Mouse (Mus musculus) heart, embryonic 10.5 days (tissue): ENCODE results near the gene Creb3. TPM values are rescaled to one million over a fixed set of nuclear protein-coding genes. Genes with fewer than 3 reads are reported as not detected.
"Not testable (repeated sequence)": the region's sequence is repeated elsewhere in the genome, so short reads cannot be mapped to it uniquely, and the experiment has no call there.

Experiments used
- DNase-seq: peaks from one replicate; pipeline ENCODE4 v3.0.0-alpha.2; 2017; ENCODE audit warnings: low spot score
- H3K27ac ChIP-seq: fragments of 300-500 bp; sonication (generic); 2 replicates; pipeline ENCODE4 v1.5.1; 2016; ENCODE audit warnings: mild to moderate bottlenecking
- H3K27me3 ChIP-seq: fragments of 300-500 bp; sonication (generic); 2 replicates; pipeline ENCODE4 v1.6.1; 2016; ENCODE audit warnings: mild to moderate bottlenecking; ENCODE audit not compliant: poor library complexity, insufficient read depth, severe bottlenecking
- H3K36me3 ChIP-seq: fragments of 300-500 bp; sonication (generic); 2 replicates; pipeline ENCODE4 v1.6.1; 2016; ENCODE audit warnings: mild to moderate bottlenecking, moderate library complexity
- H3K4me1 ChIP-seq: fragments of 300-500 bp; sonication (generic); 2 replicates; pipeline ENCODE4 v1.6.1; 2016; ENCODE audit warnings: mild to moderate bottlenecking
- H3K4me3 ChIP-seq: fragments of 300-500 bp; sonication (generic); 2 replicates; pipeline ENCODE4 v1.5.1; 2016; ENCODE audit warnings: mild to moderate bottlenecking, moderate library complexity
- H3K9me3 ChIP-seq: fragments of 300-500 bp; sonication (generic); 2 replicates; pipeline ENCODE4 v1.6.1; 2016; ENCODE audit warnings: mild to moderate bottlenecking, moderate library complexity
- WGBS: fragments of 180-500 bp; shearing (Covaris S2); methylation state at CpG from one replicate; pipeline ENCODE4 v1.1.7; 2016; 5-methylcytosine and 5-hydroxymethylcytosine counted together
- polyA plus RNA-seq: library from polyadenylated mRNA; unstranded; fragments of >200 nt; fragmentation: Nextera tagmentation; extraction: Ambion mirVana; gene quantifications from 2 replicates; pipeline ENCODE4 v1.2.1, GENCODE M21; 2016

Creb3 gene
- polyA plus RNA-seq, 1 experiment from 2014 or later: 68.8 TPM

DNA sequence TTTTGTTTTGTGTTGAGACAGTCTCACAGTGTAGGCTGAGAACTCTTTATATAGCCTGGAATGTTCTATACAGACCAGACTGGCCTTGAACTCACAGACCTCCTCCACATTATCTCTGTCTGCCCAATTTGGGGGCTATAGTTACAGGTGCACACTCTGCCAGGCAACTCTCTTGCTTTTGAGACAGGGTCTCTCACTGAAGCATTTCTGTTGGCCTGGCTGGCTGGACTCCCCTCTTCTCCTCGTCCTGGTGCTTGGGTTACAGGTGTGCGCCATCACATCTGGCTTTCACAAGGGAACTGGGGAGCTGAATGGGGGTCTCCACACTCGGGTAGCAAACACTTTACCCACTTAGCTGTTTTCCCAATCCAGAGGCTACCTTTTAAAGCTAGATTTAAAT lies 29.8 kb downstream of the Creb3 start:
- no peak overlapping the region for H3K4me3 ChIP-seq
- H3K9me3 ChIP-seq: no peaks in the 10 kb centered on the region
- H3K36me3 ChIP-seq: no peaks in the 10 kb centered on the region
- DNase-seq: no peak
- WGBS: 71% methylated on average over 3 of the region's 3 CpGs
- no peak overlapping the region for H3K27ac ChIP-seq
- H3K27me3 ChIP-seq: no peaks in the 10 kb centered on the region
- H3K4me1 ChIP-seq: peaks cover 10% of the 10 kb centered on the region; the same call in 1 of the 2 replicates

DNA sequence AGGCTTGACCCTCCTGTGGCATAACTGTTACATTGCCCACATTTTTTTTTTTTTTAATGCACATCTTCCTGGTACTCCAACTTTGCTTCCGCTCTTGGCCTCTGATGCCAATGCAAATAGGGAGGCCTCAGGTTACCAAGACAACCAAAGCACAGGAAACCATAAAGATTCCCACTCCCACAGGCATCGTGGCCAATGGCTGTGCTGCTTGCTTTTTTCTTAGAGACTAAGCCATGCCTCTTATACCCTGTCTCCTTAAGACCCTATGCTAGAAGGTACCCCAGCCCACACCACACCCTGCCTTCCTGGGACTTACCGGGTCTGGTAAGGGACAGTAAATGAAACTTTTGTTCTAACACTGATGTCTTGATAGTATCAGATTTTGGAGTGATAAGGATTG lies 31.3 kb downstream of the Creb3 start:
- no peaks in the 10 kb centered on the region for H3K36me3 ChIP-seq
- no peaks in the 10 kb centered on the region for H3K9me3 ChIP-seq
- H3K27ac ChIP-seq: no peak overlapping the region
- no peak for DNase-seq
- H3K4me1 ChIP-seq: no peaks in the 10 kb centered on the region
- no peak overlapping the region for H3K4me3 ChIP-seq
- no peaks in the 10 kb centered on the region for H3K27me3 ChIP-seq
- WGBS: 68% methylated on average over 3 of the region's 3 CpGs

DNA sequence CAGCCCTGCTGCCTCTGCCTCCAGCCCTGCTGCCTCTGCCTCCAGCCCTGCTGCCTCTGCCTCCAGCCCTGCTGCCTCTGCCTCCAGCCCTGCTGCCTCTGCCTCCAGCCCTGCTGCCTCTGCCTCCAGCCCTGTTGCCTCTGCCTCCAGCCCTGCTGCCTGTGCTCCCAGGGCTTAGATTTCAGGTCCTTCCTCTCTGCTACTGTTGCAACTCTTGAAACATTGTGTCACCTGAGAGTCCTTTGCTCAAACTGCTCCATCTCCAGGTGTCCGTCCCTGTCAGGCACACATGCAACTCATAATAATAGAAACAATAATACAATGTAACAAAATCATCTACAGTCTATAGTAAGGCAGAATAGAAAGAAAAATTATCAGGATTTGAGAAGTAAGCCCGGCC lies 34.5 kb downstream of the Creb3 start:
- DNase-seq, H3K27ac ChIP-seq, H3K27me3 ChIP-seq, H3K9me3 ChIP-seq, H3K4me1 ChIP-seq, H3K4me3 ChIP-seq, H3K36me3 ChIP-seq: not testable (repeated sequence)
- 82% methylated on average over 2 of the region's 2 CpGs for WGBS

DNA sequence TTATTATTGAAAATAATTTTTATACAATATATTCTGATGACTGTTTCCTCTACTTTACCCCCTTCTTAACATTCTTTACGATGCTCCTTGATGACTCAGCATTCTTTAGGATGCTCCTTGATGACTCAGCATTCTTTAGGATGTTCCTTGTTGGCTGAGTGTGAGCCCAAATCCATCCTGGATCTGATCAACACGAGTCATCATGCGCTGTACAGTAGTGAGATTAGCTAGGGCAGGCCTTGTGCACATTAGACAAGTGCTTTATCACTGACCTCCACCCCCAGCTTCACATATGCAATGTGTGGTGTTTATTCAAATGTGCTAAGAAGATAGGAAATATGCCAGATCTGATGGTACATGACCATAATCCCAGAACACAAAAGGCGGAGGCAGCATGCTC lies 36.1 kb downstream of the Creb3 start:
- 83% methylated on average over 4 of the region's 4 CpGs for WGBS
- no peaks in the 10 kb centered on the region for H3K4me1 ChIP-seq
- H3K4me3 ChIP-seq: no peak overlapping the region
- no peaks in the 10 kb centered on the region for H3K27me3 ChIP-seq
- no peak for DNase-seq
- no peaks in the 10 kb centered on the region for H3K36me3 ChIP-seq
- H3K9me3 ChIP-seq: no peaks in the 10 kb centered on the region
- no peak overlapping the region for H3K27ac ChIP-seq

DNA sequence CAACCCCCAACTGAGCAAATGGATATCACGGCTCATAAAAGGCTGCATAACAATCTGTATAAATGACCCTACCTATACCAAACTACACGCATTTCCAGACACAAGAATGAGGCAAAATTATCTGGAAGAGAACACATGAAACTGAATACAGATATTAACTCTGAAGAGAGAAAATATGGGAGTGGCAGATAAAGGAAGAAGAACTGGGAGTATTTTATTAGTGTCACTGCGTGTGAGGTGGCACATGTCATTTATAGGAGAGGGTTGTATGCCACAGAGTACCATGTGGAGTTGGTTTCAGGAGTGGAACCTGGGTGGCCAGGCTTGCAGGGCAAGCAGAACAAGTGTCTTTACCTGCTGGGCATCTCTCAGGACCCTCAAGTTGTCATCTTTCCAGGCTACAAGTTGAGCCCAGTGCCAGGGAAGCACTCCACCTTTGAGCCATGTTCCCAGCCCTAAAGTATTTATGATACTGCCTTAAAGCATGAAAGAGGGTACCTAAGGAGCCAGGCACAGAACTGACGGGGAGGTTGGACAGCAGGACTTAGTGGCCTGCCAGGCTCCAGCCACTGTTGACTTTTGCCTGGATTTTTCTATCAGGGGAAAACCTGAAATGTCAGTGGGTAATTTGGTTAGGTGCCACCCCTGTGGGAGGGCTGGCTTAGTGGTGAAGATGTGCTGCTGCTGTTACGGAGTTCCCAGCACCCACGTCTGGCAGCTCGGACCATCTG lies 36.7 kb downstream of the Creb3 start:
- 83% methylated on average over 7 of the region's 7 CpGs for WGBS
- H3K4me1 ChIP-seq: no peaks in the 10 kb centered on the region
- H3K4me3 ChIP-seq: no peak overlapping the region
- no peak overlapping the region for H3K27ac ChIP-seq
- no peaks in the 10 kb centered on the region for H3K36me3 ChIP-seq
- no peak for DNase-seq
- no peaks in the 10 kb centered on the region for H3K9me3 ChIP-seq
- no peaks in the 10 kb centered on the region for H3K27me3 ChIP-seq

DNA sequence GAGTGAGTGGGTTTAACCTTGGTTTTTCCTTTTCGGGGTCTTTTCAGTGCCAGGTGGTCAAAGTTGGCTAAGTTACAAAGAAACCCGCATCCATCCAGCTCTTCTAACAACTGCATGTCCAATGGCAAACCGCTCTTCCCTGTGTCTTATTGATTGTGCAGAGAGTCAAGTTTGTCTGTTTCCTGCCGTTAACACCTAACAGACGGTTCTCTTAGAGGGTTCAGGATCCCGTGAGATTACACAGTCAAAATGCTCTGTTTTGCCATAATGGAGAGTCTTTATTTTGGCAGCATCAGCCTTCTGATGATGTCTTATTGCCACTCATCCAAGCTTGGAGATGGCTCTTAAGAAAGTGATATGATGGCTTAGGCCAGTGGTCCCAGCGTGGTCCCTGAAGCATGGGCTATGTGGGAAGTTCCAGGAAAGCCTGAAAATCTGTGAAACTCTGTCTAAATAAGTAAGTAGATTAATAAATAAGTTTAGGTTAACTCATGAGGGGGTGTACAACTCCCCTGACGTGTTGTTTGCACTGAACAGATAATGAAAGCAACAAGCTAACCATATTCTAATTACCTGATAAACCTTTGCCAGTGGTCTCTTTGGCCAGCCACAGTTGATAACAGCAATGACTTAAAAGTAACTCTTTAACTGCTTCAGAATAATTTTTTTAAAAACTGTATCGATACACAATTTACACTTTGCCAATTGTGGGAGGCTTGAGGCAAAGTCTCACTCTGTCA lies 38.2 kb downstream of the Creb3 start:
- Histone ChIP-seq H3K4me1 (peaks cover 10% of the 10 kb centered on the region), H3K4me3 (no peak overlapping the region), H3K9me3 (no peaks in the 10 kb centered on the region), H3K27ac (no peak overlapping the region), H3K36me3 (no peaks in the 10 kb centered on the region), H3K27me3 (no peaks in the 10 kb centered on the region)
- WGBS: 76% methylated on average over 9 of the region's 9 CpGs
- DNase-seq: no peak

DNA sequence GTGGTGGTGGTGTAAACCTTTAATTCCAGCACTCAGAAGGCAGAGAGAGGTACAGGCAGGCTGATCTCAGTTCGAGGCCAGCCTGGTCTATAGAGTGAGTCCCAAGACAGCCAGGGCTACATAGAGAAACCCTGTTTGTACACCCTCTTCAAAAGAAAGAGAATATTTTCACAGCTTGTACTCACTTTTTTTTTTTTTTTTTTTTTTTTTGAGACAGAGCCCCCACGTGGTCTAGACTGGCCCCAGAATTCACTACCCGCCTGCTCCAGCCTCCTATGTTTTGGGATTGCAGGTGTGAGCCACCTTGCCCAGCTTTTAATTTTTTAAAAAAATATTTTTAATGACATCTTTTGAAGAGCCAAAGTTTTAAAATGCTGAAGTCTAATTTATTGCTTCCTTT lies 42.0 kb downstream of the Creb3 start:
- Histone ChIP-seq H3K4me3 (no peak overlapping the region), H3K27me3 (no peaks in the 10 kb centered on the region), H3K27ac (no peak overlapping the region), H3K36me3 (no peaks in the 10 kb centered on the region), H3K4me1 (peaks cover 10% of the 10 kb centered on the region), H3K9me3 (no peaks in the 10 kb centered on the region)
- WGBS: 57% methylated on average over 3 of the region's 3 CpGs
- no peak for DNase-seq

DNA sequence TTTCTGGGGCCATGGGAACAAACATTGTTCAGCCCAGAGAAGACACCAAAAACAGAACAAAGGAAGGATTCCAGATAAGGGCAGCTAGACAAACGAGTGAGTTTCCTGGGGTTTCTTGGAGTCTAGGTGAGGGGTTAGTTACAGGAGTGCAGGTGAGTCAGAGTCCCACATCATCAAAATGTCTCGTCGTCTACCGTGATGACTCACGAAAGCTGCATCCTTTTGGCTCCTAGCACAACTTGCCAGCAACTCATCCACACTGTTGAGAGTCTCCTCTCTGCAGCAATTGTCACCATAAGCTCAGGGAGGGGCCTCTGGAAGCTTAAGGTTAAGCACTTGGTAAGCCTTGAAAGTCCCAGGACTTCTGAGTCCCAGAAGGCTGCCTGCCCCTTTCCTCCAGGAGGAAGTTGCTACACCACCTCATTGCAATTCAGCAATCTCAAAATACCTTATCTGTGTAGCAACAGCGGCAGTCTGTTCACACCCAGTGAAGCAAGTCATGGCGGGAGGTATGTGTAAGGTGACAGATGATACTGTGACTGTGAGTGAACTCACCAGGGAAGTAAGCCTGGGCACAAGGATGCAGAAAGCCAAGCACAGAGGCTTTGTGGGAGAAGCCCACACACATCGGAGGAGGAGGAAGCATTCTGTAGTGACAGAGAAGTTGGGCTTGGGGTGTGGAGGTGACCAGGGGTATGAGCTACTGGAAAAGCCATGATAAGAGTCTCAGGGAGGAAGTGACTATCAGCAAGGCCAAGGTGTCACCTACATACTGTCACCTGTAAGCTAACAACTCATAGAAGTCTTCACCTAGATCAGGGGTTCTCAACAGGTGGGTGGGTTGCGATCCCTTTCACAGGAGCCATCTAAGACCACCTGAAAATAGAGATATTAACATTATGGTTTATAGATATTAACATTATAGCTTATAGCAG lies 42.9 kb downstream of the Creb3 start:
- WGBS: 52% methylated on average over 9 of the region's 9 CpGs
- no peak overlapping the region for H3K4me3 ChIP-seq
- peaks cover 10% of the 10 kb centered on the region for H3K4me1 ChIP-seq
- no peaks in the 10 kb centered on the region for H3K36me3 ChIP-seq
- DNase-seq: no peak
- H3K27me3 ChIP-seq: no peaks in the 10 kb centered on the region
- no peaks in the 10 kb centered on the region for H3K9me3 ChIP-seq
- H3K27ac ChIP-seq: no peak overlapping the region

DNA sequence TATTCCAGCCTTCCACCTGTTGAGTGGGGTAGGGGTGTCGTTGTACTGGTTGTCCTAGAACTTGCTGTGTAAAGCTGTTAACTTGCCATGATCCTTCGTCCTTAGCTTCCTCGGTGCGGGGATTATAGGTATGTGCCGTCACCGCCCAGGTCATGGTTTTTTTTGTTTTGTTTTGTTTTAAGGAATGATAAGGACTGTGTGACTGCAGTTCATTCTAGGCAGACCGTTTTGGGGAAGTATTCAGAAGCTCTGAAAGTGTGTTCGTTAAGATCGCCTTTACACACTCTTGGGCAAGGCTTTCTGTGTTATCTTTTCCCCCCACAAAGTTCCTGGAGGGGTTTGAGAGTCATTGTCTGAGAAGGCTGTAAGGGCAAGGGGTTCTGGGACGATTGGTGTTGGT lies 50.4 kb downstream of the Creb3 start:
- DNase-seq: no peak
- Histone ChIP-seq H3K27ac (no peak overlapping the region), H3K9me3 (no peaks in the 10 kb centered on the region), H3K27me3 (no peaks in the 10 kb centered on the region), H3K36me3 (no peaks in the 10 kb centered on the region), H3K4me3 (no peak overlapping the region), H3K4me1 (no peaks in the 10 kb centered on the region)
- WGBS: 47% methylated on average over 10 of the region's 10 CpGs

DNA sequence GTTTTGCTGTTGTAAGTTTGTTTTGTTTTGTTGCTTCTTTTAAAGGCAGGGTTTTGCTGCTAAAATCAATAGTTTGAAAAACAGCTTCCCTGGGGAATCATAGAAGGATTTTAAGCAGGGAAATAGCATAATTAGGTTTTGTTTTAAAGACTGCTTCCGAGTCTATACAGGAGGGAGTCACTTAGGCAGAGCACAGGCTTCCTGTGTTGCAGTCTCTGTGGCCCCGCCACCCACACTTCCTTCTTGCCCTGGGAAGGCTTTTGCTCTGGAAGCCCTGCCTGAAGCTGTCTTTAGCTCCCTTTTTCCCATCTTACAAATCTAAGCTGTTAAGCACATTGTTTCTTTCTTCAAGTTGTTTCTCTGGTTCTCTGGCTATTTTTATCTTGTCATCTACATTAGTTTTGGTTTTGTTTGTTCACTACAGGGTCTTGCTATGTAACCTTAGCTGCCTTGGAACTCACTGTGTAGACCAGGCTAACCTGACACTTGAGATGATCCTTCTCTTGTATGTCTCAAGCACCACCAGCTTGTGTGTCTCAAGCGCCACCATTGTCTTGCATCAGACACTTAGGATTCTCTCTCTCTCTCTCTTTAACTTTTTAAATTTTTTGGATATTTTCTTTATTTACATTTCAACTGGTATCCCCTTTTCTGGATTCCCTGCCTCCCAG lies 51.1 kb downstream of the Creb3 start:
- Histone ChIP-seq H3K9me3 (no peaks in the 10 kb centered on the region), H3K27ac (no peak overlapping the region), H3K27me3 (no peaks in the 10 kb centered on the region), H3K36me3 (no peaks in the 10 kb centered on the region), H3K4me1 (no peaks in the 10 kb centered on the region), H3K4me3 (no peak overlapping the region)
- no peak for DNase-seq
- WGBS: 64% methylated on average over 3 of the region's 3 CpGs
